Mouse (Mus musculus) Patski (cell line): Measurements from ENCODE around the gene Tnpo1. TPM values are rescaled to one million over a fixed set of nuclear protein-coding genes. Genes with fewer than 3 reads are reported as not detected.
A peak's percentile ranks its signal among the peaks of the same experiment; 100 is the strongest.

ENCODE experiments used
- ATAC-seq: fragments of 100-300 bp; one replicate; pipeline ENCODE4 v1.8.0; 2021
- CTCF ChIA-PET: fragments of 350-600 bp; sonication (Branson Sonifier 250); formaldehyde crosslinking; loops from one replicate; lab custom pipeline; 2022; ENCODE audit warnings: inconsistent platforms; lab: Charles Lee
- POLR2A ChIA-PET: fragments of 350-600 bp; sonication (Branson Sonifier 250); formaldehyde crosslinking; loops from one replicate; lab custom pipeline; 2022; ENCODE audit warnings: antibody characterized with exemption, inconsistent platforms; lab: Charles Lee
- DNase-seq: peaks from one replicate; pipeline ENCODE4 v3.0.0-alpha.2; 2011; ENCODE audit warnings: low read depth, low spot score
- H3K27me3 ChIP-seq: fragments of 371-371 bp; one replicate; pipeline ENCODE4 v1.5.1; 2021
- CTCF ChIP-seq: fragments of 100-300 bp; IDR thresholded peaks from one replicate; pipeline ENCODE4 v1.5.1; 2021
- in situ Hi-C: fragments of 300-500 bp; cut with MboI; formaldehyde crosslinking; loops from 3 replicates; pipeline ENCODE4 v1.11.1; 2018; ENCODE audit warnings: low pct_unique_long_range_greater_than_20kb, mixed read lengths
- polyA plus RNA-seq: library from polyadenylated mRNA; unstranded; gene quantifications from one replicate; pipeline ENCODE4 v1.2.3, GENCODE M21; 2021

Tnpo1 gene
- polyA plus RNA-seq, 1 experiment from 2014 or later: 61.7 TPM

- no peak for ATAC-seq
- no peaks in the 10 kb centered on the region for H3K27me3 ChIP-seq
- in situ Hi-C loops: no loop called here
- ChIA-PET POLR2A (no interaction called here), CTCF (no interaction called here)
- TF ChIP-seq CTCF: no peak
- DNase-seq: no peak
Measured at GRCm38 (mm10) chr13:98894900-98895299, 31.3 kb downstream of the Tnpo1 start.

- in situ Hi-C loops: no loop called here
- ChIA-PET POLR2A (interaction anchor here (1.2 kb wide), 1 partner anchor 8 kb away, joined by 3 read pairs; no protein-coding TSS in a partner anchor), CTCF (interaction anchor here (1.4 to 1.5 kb wide), 2 partner anchors 14 to 202 kb away, joined by 3 to 5 read pairs; no protein-coding TSS in a partner anchor)
- ATAC-seq (no peak), DNase-seq (no peak)
- TF ChIP-seq CTCF: no peak
- H3K27me3 ChIP-seq: no peaks in the 10 kb centered on the region
Measured at GRCm38 (mm10) chr13:98891443-98891842, 34.7 kb downstream of the Tnpo1 start.

GRCm38 (mm10) chr13:98890871-98891219 is 35.3 kb downstream of the Tnpo1 start:
- ATAC-seq (peak; percentile 98), DNase-seq (no peak)
- no peaks in the 10 kb centered on the region for H3K27me3 ChIP-seq
- TF ChIP-seq CTCF: no peak
- ChIA-PET POLR2A (interaction anchor here (1.2 kb wide), 1 partner anchor 9 kb away, joined by 3 read pairs; no protein-coding TSS in a partner anchor), CTCF (interaction anchor here (1.4 to 1.5 kb wide), 2 partner anchors 14 to 202 kb away, joined by 3 to 5 read pairs; no protein-coding TSS in a partner anchor)
- in situ Hi-C loops: no loop called here

- ATAC-seq (peak; percentile 60), DNase-seq (no peak)
- no peak for TF ChIP-seq CTCF
- in situ Hi-C loops: no loop called here
- POLR2A ChIA-PET: interaction anchor here (0.5 to 1.2 kb wide), 3 partner anchors 9 to 33 kb away, joined by 3 to 9 read pairs (median 4); no protein-coding TSS in a partner anchor
- CTCF ChIA-PET: interaction anchor here (1.2 to 1.5 kb wide), 3 partner anchors 9 to 203 kb away, joined by 3 to 5 read pairs (median 3); no protein-coding TSS in a partner anchor
- H3K27me3 ChIP-seq: no peaks in the 10 kb centered on the region
Measured at GRCm38 (mm10) chr13:98890137-98890870, 35.9 kb downstream of the Tnpo1 start.

- no peaks in the 10 kb centered on the region for H3K27me3 ChIP-seq
- no peak for TF ChIP-seq CTCF
- DNase-seq (no peak), ATAC-seq (no peak)
- in situ Hi-C loops: no loop called here
- ChIA-PET CTCF (interaction anchor here (1.2 kb wide), 1 partner anchor 8 kb away, joined by 3 read pairs; no protein-coding TSS in a partner anchor), POLR2A (interaction anchor here (1.0 kb wide), 1 partner anchor 32 kb away, joined by 9 read pairs; no protein-coding TSS in a partner anchor)
Measured at GRCm38 (mm10) chr13:98889211-98889610, 37.0 kb downstream of the Tnpo1 start.

GRCm38 (mm10) chr13:98883774-98884173 is 42.4 kb downstream of the Tnpo1 start:
- ATAC-seq: no peak
- POLR2A ChIA-PET: no interaction called here
- in situ Hi-C loops: no loop called here
- no peak for TF ChIP-seq CTCF
- CTCF ChIA-PET: no interaction called here
- DNase-seq: no peak
- H3K27me3 ChIP-seq: no peaks in the 10 kb centered on the region

- no peak for ATAC-seq
- CTCF ChIA-PET: interaction anchor here (1.1 kb wide), 1 partner anchor 27 kb away, joined by 3 read pairs; no protein-coding TSS in a partner anchor
- no peaks in the 10 kb centered on the region for H3K27me3 ChIP-seq
- in situ Hi-C loops: no loop called here
- no peak for TF ChIP-seq CTCF
- no peak for DNase-seq
- POLR2A ChIA-PET: no interaction called here
Measured at GRCm38 (mm10) chr13:98881991-98882390, 44.2 kb downstream of the Tnpo1 start.

- POLR2A ChIA-PET: interaction anchor here (0.7 kb wide), 1 partner anchor 378 kb away, joined by 5 read pairs; no protein-coding TSS in a partner anchor
- in situ Hi-C loops: no loop called here
- TF ChIP-seq CTCF: no peak
- ATAC-seq (no peak), DNase-seq (no peak)
- no peaks in the 10 kb centered on the region for H3K27me3 ChIP-seq
- CTCF ChIA-PET: interaction anchor here (0.7 to 1.6 kb wide), 3 partner anchors 9 to 293 kb away, joined by 3 to 4 read pairs (median 3); no protein-coding TSS in a partner anchor
Measured at GRCm38 (mm10) chr13:98880336-98880735, 45.8 kb downstream of the Tnpo1 start.

GRCm38 (mm10) chr13:98879422-98879821 is 46.8 kb downstream of the Tnpo1 start:
- ATAC-seq (no peak), DNase-seq (no peak)
- in situ Hi-C loops: no loop called here
- CTCF ChIA-PET: interaction anchor here (1.1 to 1.5 kb wide), 3 partner anchors 11 to 14 kb away, joined by 3 read pairs; no protein-coding TSS in a partner anchor
- POLR2A ChIA-PET: interaction anchor here (0.7 kb wide), 1 partner anchor 379 kb away, joined by 5 read pairs; no protein-coding TSS in a partner anchor
- H3K27me3 ChIP-seq: no peaks in the 10 kb centered on the region
- no peak for TF ChIP-seq CTCF

GRCm38 (mm10) chr13:98877165-98877564 is 49.0 kb downstream of the Tnpo1 start:
- ChIA-PET POLR2A (no interaction called here), CTCF (no interaction called here)
- no peak for DNase-seq

More at GRCm38 (mm10) chr13:98877165-98877564, 49.0 kb downstream of the Tnpo1 start:
- no peak for ATAC-seq
- no peaks in the 10 kb centered on the region for H3K27me3 ChIP-seq
- TF ChIP-seq CTCF: no peak
- in situ Hi-C loops: no loop called here
